Mouse (Mus musculus): ENCODE measurements around the gene Tmed10. TPM values are rescaled to one million over a fixed set of nuclear protein-coding genes. Genes with fewer than 3 reads are reported as not detected.

Gene Tmed10
- polyA plus RNA-seq, 1 experiment from 2014 or later = 275 TPM

GRCm38 (mm10) chr12:85344252-85344651, 30.4 kb downstream of the Tmed10 start:
- ATAC-seq (ENCODE audit: insufficient number of reproducible peaks, insufficient read depth, low FRiP score, low TSS enrichment) = no peak
- WGBS = 55% methylated on average over 7 of the region's 7 CpGs
- Histone ChIP-seq H3K4me1 (peaks cover 14% of the 10 kb centered on the region; the same call in 1 of the 2 replicates), H3K36me3 (peaks cover 19% of the 10 kb centered on the region), H3K4me3 (no peak overlapping the region), H3K9me3 (no peaks in the 10 kb centered on the region), H3K9ac (no peak overlapping the region), H3K27me3 (no peaks in the 10 kb centered on the region), H3K4me2 (replicated peaks) (no peak overlapping the region), H3K27ac (no peak overlapping the region)

GRCm38 (mm10) chr12:85342310-85342709, 32.3 kb downstream of the Tmed10 start:
- no peak overlapping the region for H3K4me3 ChIP-seq
- ATAC-seq (ENCODE audit: insufficient number of reproducible peaks, insufficient read depth, low FRiP score, low TSS enrichment) = no peak
- H3K36me3 ChIP-seq = 0 out of 2 replicates have a peak, but pooled peaks cover 2% of the 10 kb centered on the region
- no peaks in the 10 kb centered on the region for H3K27me3 ChIP-seq
- no peak overlapping the region for H3K27ac ChIP-seq
- 80% methylated on average over 3 of the region's 4 CpGs for WGBS
- H3K4me1 ChIP-seq = peaks cover 22% of the 10 kb centered on the region; the same call in 1 of the 2 replicates
- no peak overlapping the region for H3K9ac ChIP-seq
- no peaks in the 10 kb centered on the region for H3K9me3 ChIP-seq
- no peak overlapping the region for H3K4me2 ChIP-seq (replicated peaks)

DNA sequence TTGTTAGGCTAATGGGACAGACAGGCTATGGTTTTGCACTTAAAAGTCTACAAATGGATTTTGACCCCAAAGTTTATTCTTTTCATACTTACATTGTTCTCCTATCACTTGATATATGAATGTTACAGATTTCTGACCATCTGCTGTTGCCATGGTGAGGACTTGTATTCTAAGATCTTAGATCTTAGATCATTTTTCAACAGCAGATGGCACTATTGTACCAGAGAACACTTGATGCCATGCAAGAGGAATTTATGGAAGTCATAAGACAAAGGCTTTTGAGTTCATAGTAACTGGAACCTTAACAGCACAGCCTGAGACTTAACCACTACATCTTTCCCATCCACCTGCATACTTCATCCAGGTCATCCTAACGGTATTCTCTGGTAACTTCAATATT, 33.5 kb downstream of the Tmed10 start:
- Histone ChIP-seq H3K4me3 (no peak overlapping the region), H3K27ac (peak overlapping the region; percentile 26; the same call in 1 of the 2 replicates), H3K9ac (no peak overlapping the region), H3K4me1 (peaks cover 22% of the 10 kb centered on the region; the same call in 1 of the 2 replicates), H3K4me2 (replicated peaks) (no peak overlapping the region), H3K36me3 (0 out of 2 replicates have a peak, but pooled peaks cover 2% of the 10 kb centered on the region), H3K27me3 (no peaks in the 10 kb centered on the region), H3K9me3 (no peaks in the 10 kb centered on the region)
- ATAC-seq (ENCODE audit: insufficient number of reproducible peaks, insufficient read depth, low FRiP score, low TSS enrichment) = no peak
- 55% methylated on average over 1 of the region's 1 CpGs for WGBS

DNA sequence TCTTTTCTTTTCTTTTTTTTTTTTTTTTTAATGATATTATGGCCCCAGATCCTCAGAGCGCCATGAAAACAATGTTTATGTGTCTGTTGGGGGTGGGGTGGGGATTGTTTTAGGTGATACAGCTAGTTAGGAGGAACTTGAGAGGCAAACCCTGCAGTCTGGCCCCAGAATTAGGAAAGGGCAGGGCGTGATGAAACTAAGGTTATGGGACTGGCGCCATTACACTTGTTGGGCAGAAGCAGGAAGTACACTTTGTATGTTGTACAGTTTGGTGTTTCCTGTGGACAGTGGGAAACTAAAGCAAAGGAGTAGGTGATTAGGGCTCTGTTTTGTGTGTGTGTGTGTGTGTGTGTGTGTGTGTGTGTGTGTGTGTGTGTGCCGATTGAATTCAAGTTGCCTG, 34.7 kb downstream of the Tmed10 start:
- no peaks in the 10 kb centered on the region for H3K27me3 ChIP-seq
- ATAC-seq (ENCODE audit: insufficient number of reproducible peaks, insufficient read depth, low FRiP score, low TSS enrichment) = no peak
- peaks cover 20% of the 10 kb centered on the region; the same call in 1 of the 2 replicates for H3K4me1 ChIP-seq
- H3K4me3 ChIP-seq = peak overlapping the region; percentile 95; the same call in 1 of the 2 replicates
- H3K27ac ChIP-seq = no peak overlapping the region
- H3K9ac ChIP-seq = no peak overlapping the region
- H3K4me2 ChIP-seq (replicated peaks) = peak overlapping the region; percentile 62
- H3K9me3 ChIP-seq = no peaks in the 10 kb centered on the region
- 0 out of 2 replicates have a peak, but pooled peaks cover 2% of the 10 kb centered on the region for H3K36me3 ChIP-seq
- 56% methylated on average over 4 of the region's 4 CpGs for WGBS

DNA sequence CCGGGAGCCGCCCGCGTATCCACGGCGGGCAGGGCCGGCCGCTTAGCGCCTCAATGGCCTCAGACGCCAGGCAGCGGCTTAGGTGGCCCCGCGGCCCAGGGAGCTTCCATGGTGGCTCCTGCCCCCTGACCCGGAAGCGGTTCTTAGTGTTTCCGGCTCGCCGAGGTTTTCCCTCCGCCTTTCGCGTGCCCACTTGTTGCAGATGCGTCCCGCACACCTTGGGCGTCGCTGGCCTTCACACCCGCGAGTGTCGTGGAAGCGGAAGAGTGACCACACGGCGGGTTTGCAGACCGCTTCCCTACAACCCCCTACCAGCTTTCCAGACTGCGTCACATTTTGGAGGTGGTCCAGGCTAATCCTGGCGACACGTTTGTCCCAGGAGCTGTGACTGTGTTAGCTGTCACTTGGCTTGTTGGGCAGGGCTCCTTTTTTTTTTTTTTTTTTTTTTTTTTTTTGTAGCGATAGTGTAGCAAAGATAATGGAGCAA, 35.4 kb downstream of the Tmed10 start, which contains the start of gene Nek9:
Gene Nek9, minus strand, starts transcription at position 120 of the 487 bp plus-strand sequence.
- H3K9ac ChIP-seq = peak within 1 kb of the TSS; percentile 95
- no peaks in the 10 kb centered on the region for H3K9me3 ChIP-seq
- under 1% methylated on average over 36 of the region's 36 CpGs for WGBS
- peak within 1 kb of the TSS; percentile 62 for H3K4me2 ChIP-seq (replicated peaks)
- peaks cover 14% of the 10 kb centered on the region; the same call in 1 of the 2 replicates for H3K4me1 ChIP-seq
- ATAC-seq (ENCODE audit: insufficient number of reproducible peaks, insufficient read depth, low FRiP score, low TSS enrichment) = peak; percentile 80
- H3K27me3 ChIP-seq = no peaks in the 10 kb centered on the region
- H3K36me3 ChIP-seq = peaks cover 5% of the 10 kb centered on the region
- H3K4me3 ChIP-seq = peak within 1 kb of the TSS; percentile 95
- H3K27ac ChIP-seq = peak within 1 kb of the TSS; percentile 88

- peak; percentile 41; the same call in 1 of the 2 replicates for ATAC-seq (ENCODE audit: insufficient number of reproducible peaks, insufficient read depth, low FRiP score, low TSS enrichment)
- Histone ChIP-seq H3K4me3 (peak overlapping the region; percentile 95), H3K4me1 (peaks cover 12% of the 10 kb centered on the region; the same call in 1 of the 2 replicates), H3K36me3 (peaks cover 10% of the 10 kb centered on the region), H3K27me3 (no peaks in the 10 kb centered on the region), H3K9ac (peak overlapping the region; percentile 95), H3K27ac (peak overlapping the region; percentile 88), H3K9me3 (no peaks in the 10 kb centered on the region), H3K4me2 (replicated peaks) (peak overlapping the region; percentile 62)
- 2% methylated on average over 42 of the region's 42 CpGs for WGBS
These were observed 35.8 kb downstream of the Tmed10 start for GRCm38 (mm10) chr12:85338815-85339214.

GRCm38 (mm10) chr12:85337567-85338311, 36.9 kb downstream of the Tmed10 start:
- Histone ChIP-seq H3K4me1 (peaks cover 12% of the 10 kb centered on the region; the same call in 1 of the 2 replicates), H3K9ac (peak overlapping the region; percentile 95; the same call in 1 of the 2 replicates), H3K4me2 (replicated peaks) (peak overlapping the region; percentile 62), H3K36me3 (peaks cover 17% of the 10 kb centered on the region), H3K4me3 (peak overlapping the region; percentile 95; the same call in 1 of the 2 replicates), H3K9me3 (no peaks in the 10 kb centered on the region), H3K27ac (no peak overlapping the region), H3K27me3 (no peaks in the 10 kb centered on the region)
- ATAC-seq (ENCODE audit: insufficient number of reproducible peaks, insufficient read depth, low FRiP score, low TSS enrichment) = no peak
- WGBS = 86% methylated on average over 6 of the region's 6 CpGs

DNA sequence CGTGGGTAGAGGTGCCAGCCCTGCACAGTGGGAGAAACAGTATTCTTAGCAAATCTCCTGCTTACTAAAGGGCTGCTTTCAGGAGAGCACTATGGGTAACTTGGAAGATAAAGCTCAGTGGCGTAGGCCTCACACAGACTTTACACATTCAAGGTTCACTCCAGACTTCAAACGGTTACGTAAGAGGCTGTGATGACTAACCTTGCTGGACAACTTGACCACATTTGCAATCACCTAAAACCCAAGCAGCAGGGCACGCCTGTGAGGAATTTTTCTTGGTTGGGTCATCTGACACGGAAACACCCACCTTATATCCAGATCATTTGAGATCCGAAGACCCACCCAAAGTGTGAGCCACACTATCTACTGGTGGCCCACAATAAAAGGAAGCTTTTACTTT, 44.5 kb downstream of the Tmed10 start:
- H3K9ac ChIP-seq = no peak overlapping the region
- no peak for ATAC-seq (ENCODE audit: insufficient number of reproducible peaks, insufficient read depth, low FRiP score, low TSS enrichment)
- H3K4me3 ChIP-seq = no peak overlapping the region
- no peak overlapping the region for H3K4me2 ChIP-seq (replicated peaks)
- H3K27me3 ChIP-seq = no peaks in the 10 kb centered on the region
- no peak overlapping the region for H3K27ac ChIP-seq
- H3K36me3 ChIP-seq = peaks cover 76% of the 10 kb centered on the region
- H3K4me1 ChIP-seq = no peaks in the 10 kb centered on the region
- 90% methylated on average over 7 of the region's 7 CpGs for WGBS
- H3K9me3 ChIP-seq = no peaks in the 10 kb centered on the region

GRCm38 (mm10) chr12:85308651-85309050, 66.0 kb downstream of the Tmed10 start:
- Histone ChIP-seq H3K9me3 (no peaks in the 10 kb centered on the region), H3K27me3 (no peaks in the 10 kb centered on the region), H3K4me3 (no peak overlapping the region), H3K27ac (no peak overlapping the region), H3K36me3 (peaks cover 95% of the 10 kb centered on the region), H3K4me2 (replicated peaks) (no peak overlapping the region), H3K4me1 (no peaks in the 10 kb centered on the region; the same call in 1 of the 2 replicates), H3K9ac (no peak overlapping the region)
- ATAC-seq (ENCODE audit: insufficient number of reproducible peaks, insufficient read depth, low FRiP score, low TSS enrichment) = no peak
- WGBS = 75% methylated on average over 3 of the region's 3 CpGs

GRCm38 (mm10) chr12:85305247-85305892, 69.3 kb downstream of the Tmed10 start:
- Histone ChIP-seq H3K4me1 (no peaks in the 10 kb centered on the region; the same call in 1 of the 2 replicates), H3K27ac (no peak overlapping the region), H3K36me3 (peaks cover 93% of the 10 kb centered on the region), H3K4me2 (replicated peaks) (no peak overlapping the region), H3K27me3 (no peaks in the 10 kb centered on the region), H3K9me3 (no peaks in the 10 kb centered on the region), H3K4me3 (no peak overlapping the region), H3K9ac (peak overlapping the region; percentile 15; the same call in 1 of the 2 replicates)
- WGBS = 52% methylated on average over 16 of the region's 16 CpGs
- ATAC-seq (ENCODE audit: insufficient number of reproducible peaks, insufficient read depth, low FRiP score, low TSS enrichment) = peak; percentile 24; the same call in 1 of the 2 replicates

- Histone ChIP-seq H3K4me3 (no peak overlapping the region), H3K36me3 (peaks cover 94% of the 10 kb centered on the region), H3K27ac (no peak overlapping the region), H3K4me2 (replicated peaks) (no peak overlapping the region), H3K4me1 (no peaks in the 10 kb centered on the region; the same call in 1 of the 2 replicates), H3K9me3 (no peaks in the 10 kb centered on the region), H3K9ac (no peak overlapping the region), H3K27me3 (no peaks in the 10 kb centered on the region)
- 71% methylated on average over 4 of the region's 4 CpGs for WGBS
- no peak for ATAC-seq (ENCODE audit: insufficient number of reproducible peaks, insufficient read depth, low FRiP score, low TSS enrichment)
These were observed 69.9 kb downstream of the Tmed10 start for GRCm38 (mm10) chr12:85304725-85305124.

Measured in embryonic facial prominence, embryonic 12.5 days (tissue).